Mouse (Mus musculus) kidney, embryonic 15.5 days (tissue): Measurements from ENCODE around the gene Nhlh1. TPM values are rescaled to one million over a fixed set of nuclear protein-coding genes. Genes with fewer than 3 reads are reported as not detected.

Experiments used
- ATAC-seq: fragments of 200-750 bp; cut with Nextera tagmentation; replicated peaks from 2 replicates; pipeline ENCODE4 v1.8.0; 2017; ENCODE audit warnings: moderate TSS enrichment; ENCODE audit not compliant: low FRiP score
- H3K27ac ChIP-seq: fragments of 300-500 bp; sonication (generic); 2 replicates; pipeline ENCODE4 v1.5.1; 2015; ENCODE audit warnings: mild to moderate bottlenecking, inconsistent platforms
- H3K27me3 ChIP-seq: fragments of 300-500 bp; sonication (generic); 2 replicates; pipeline ENCODE4 v1.6.1; 2015; ENCODE audit warnings: inconsistent platforms
- H3K36me3 ChIP-seq: fragments of 300-500 bp; sonication (generic); 2 replicates; pipeline ENCODE4 v1.6.1; 2015; ENCODE audit warnings: inconsistent platforms
- H3K4me1 ChIP-seq: fragments of 300-500 bp; sonication (generic); 2 replicates; pipeline ENCODE4 v1.6.1; 2015; ENCODE audit warnings: inconsistent platforms
- H3K4me2 ChIP-seq: fragments of 300-500 bp; sonication (generic); 2 replicates; pipeline ENCODE4 v1.6.1; 2015; ENCODE audit warnings: moderate library complexity, mild to moderate bottlenecking, inconsistent platforms
- H3K4me3 ChIP-seq: fragments of 300-500 bp; sonication (generic); replicated peaks from 2 replicates; pipeline ENCODE4 v1.5.1; 2015; ENCODE audit warnings: mild to moderate bottlenecking, inconsistent platforms
- H3K9ac ChIP-seq: fragments of 300-500 bp; sonication (generic); 2 replicates; pipeline ENCODE4 v1.6.1; 2015; ENCODE audit warnings: mild to moderate bottlenecking, inconsistent platforms
- H3K9me3 ChIP-seq: fragments of 300-500 bp; sonication (generic); replicated peaks from 2 replicates; pipeline ENCODE4 v1.6.1; 2016; ENCODE audit warnings: inconsistent platforms
- WGBS: fragments of 180-500 bp; shearing (Covaris S2); methylation state at CpG from one replicate; pipeline ENCODE4 v1.1.7; 2015; ENCODE audit warnings: mixed read lengths; 5-methylcytosine and 5-hydroxymethylcytosine counted together
- polyA plus RNA-seq: library from polyadenylated mRNA; unstranded; fragments of >200 nt; fragmentation: Nextera tagmentation; extraction: Ambion mirVana; gene quantifications from 2 replicates; pipeline ENCODE4 v1.2.1, GENCODE M21; 2015

Gene Nhlh1
- polyA plus RNA-seq, 1 experiment from 2014 or later, result not detected

GRCm38 (mm10) chr1:172049131-172049782, 8.1 kb downstream of the Nhlh1 start:
- ATAC-seq, result no peak
- H3K36me3 ChIP-seq, result no peaks in the 10 kb centered on the region
- 27% methylated on average over 13 of the region's 13 CpGs for WGBS
- H3K9ac ChIP-seq, result 0 out of 2 replicates have a peak overlapping the region, but pooled peaks have one; percentile 10
- peaks cover 36% of the 10 kb centered on the region for H3K27me3 ChIP-seq
- no peak overlapping the region for H3K27ac ChIP-seq
- H3K9me3 ChIP-seq, result no peaks in the 10 kb centered on the region
- peaks cover 43% of the 10 kb centered on the region for H3K4me1 ChIP-seq
- peak overlapping the region; percentile 31 for H3K4me2 ChIP-seq
- no peak overlapping the region for H3K4me3 ChIP-seq

GRCm38 (mm10) chr1:172048241-172048734, 9.1 kb downstream of the Nhlh1 start:
- H3K4me3 ChIP-seq, result peak overlapping the region; percentile 24; the same call in 1 of the 2 replicates
- peaks cover 33% of the 10 kb centered on the region for H3K4me1 ChIP-seq
- H3K27ac ChIP-seq, result peak overlapping the region; percentile 7; the same call in 1 of the 2 replicates
- H3K36me3 ChIP-seq, result no peaks in the 10 kb centered on the region
- peak overlapping the region; percentile 31 for H3K4me2 ChIP-seq
- WGBS, result 25% methylated on average over 6 of the region's 6 CpGs
- H3K9ac ChIP-seq, result no peak overlapping the region
- H3K27me3 ChIP-seq, result peaks cover 26% of the 10 kb centered on the region
- ATAC-seq, result peak; percentile 73
- H3K9me3 ChIP-seq, result no peaks in the 10 kb centered on the region

- H3K4me2 ChIP-seq, result 0 out of 2 replicates have a peak overlapping the region, but pooled peaks have one; percentile 23
- H3K36me3 ChIP-seq, result no peaks in the 10 kb centered on the region
- H3K4me3 ChIP-seq, result no peak overlapping the region
- no peak overlapping the region for H3K27ac ChIP-seq
- WGBS, result 8% methylated on average over 5 of the region's 5 CpGs
- H3K9ac ChIP-seq, result no peak overlapping the region
- H3K27me3 ChIP-seq, result peaks cover 13% of the 10 kb centered on the region
- ATAC-seq, result peak; percentile 53
- H3K4me1 ChIP-seq, result peaks cover 27% of the 10 kb centered on the region
- no peaks in the 10 kb centered on the region for H3K9me3 ChIP-seq
Measured at GRCm38 (mm10) chr1:172046938-172047337, 10.4 kb downstream of the Nhlh1 start.

GRCm38 (mm10) chr1:172046410-172046809, 11.0 kb downstream of the Nhlh1 start:
- ATAC-seq, result no peak
- Histone ChIP-seq H3K4me1 (peaks cover 27% of the 10 kb centered on the region), H3K27me3 (peaks cover 9% of the 10 kb centered on the region), H3K4me2 (no peak overlapping the region), H3K9me3 (no peaks in the 10 kb centered on the region), H3K4me3 (no peak overlapping the region), H3K9ac (no peak overlapping the region), H3K27ac (no peak overlapping the region), H3K36me3 (no peaks in the 10 kb centered on the region)
- WGBS, result 76% methylated on average over 8 of the region's 8 CpGs

- Histone ChIP-seq H3K36me3 (no peaks in the 10 kb centered on the region), H3K27ac (no peak overlapping the region), H3K4me3 (no peak overlapping the region), H3K9me3 (no peaks in the 10 kb centered on the region), H3K9ac (no peak overlapping the region), H3K4me1 (peaks cover 25% of the 10 kb centered on the region), H3K27me3 (no peaks in the 10 kb centered on the region), H3K4me2 (no peak overlapping the region)
- 95% methylated on average over 2 of the region's 2 CpGs for WGBS
- no peak for ATAC-seq
Measured at GRCm38 (mm10) chr1:172029914-172030313, 27.5 kb downstream of the Nhlh1 start.

GRCm38 (mm10) chr1:172028394-172029275, 28.7 kb downstream of the Nhlh1 start, which contains the start of gene Vangl2:
Vangl2 (minus strand) TSS chr1:172028444.
- H3K9me3 ChIP-seq, result no peaks in the 10 kb centered on the region
- peaks cover 2% of the 10 kb centered on the region; the same call in 1 of the 2 replicates for H3K36me3 ChIP-seq
- H3K27me3 ChIP-seq, result no peaks in the 10 kb centered on the region
- peaks cover 38% of the 10 kb centered on the region for H3K4me1 ChIP-seq
- H3K9ac ChIP-seq, result peak within 1 kb of the TSS; percentile 92
- 49% methylated on average over 21 of the region's 21 CpGs for WGBS
- ATAC-seq, result no peak
- peak within 1 kb of the TSS; percentile 84 for H3K27ac ChIP-seq
- peak within 1 kb of the TSS; percentile 73 for H3K4me2 ChIP-seq
- H3K4me3 ChIP-seq, result peak within 1 kb of the TSS; percentile 98

- WGBS, result 7% methylated on average over 10 of the region's 10 CpGs
- Histone ChIP-seq H3K4me3 (peak overlapping the region; percentile 98), H3K4me1 (peaks cover 41% of the 10 kb centered on the region), H3K9me3 (no peaks in the 10 kb centered on the region), H3K4me2 (peak overlapping the region; percentile 73), H3K27me3 (no peaks in the 10 kb centered on the region), H3K9ac (peak overlapping the region; percentile 92), H3K36me3 (peaks cover 3% of the 10 kb centered on the region; the same call in 1 of the 2 replicates), H3K27ac (peak overlapping the region; percentile 84)
- ATAC-seq, result peak; percentile 50; the same call in 1 of the 2 replicates
Measured at GRCm38 (mm10) chr1:172027809-172028102, 29.6 kb downstream of the Nhlh1 start.

GRCm38 (mm10) chr1:172027010-172027808, 30.2 kb downstream of the Nhlh1 start:
- Histone ChIP-seq H3K27me3 (no peaks in the 10 kb centered on the region), H3K9ac (peak overlapping the region; percentile 92), H3K36me3 (peaks cover 3% of the 10 kb centered on the region; the same call in 1 of the 2 replicates), H3K4me2 (peak overlapping the region; percentile 73), H3K4me1 (peaks cover 46% of the 10 kb centered on the region), H3K4me3 (peak overlapping the region; percentile 98), H3K27ac (peak overlapping the region; percentile 93), H3K9me3 (no peaks in the 10 kb centered on the region)
- peak; percentile 92 for ATAC-seq
- WGBS, result under 1% methylated on average over 38 of the region's 54 CpGs

GRCm38 (mm10) chr1:172026201-172026901, 31.0 kb downstream of the Nhlh1 start:
- peaks cover 3% of the 10 kb centered on the region; the same call in 1 of the 2 replicates for H3K36me3 ChIP-seq
- H3K27ac ChIP-seq, result peak overlapping the region; percentile 93
- no peaks in the 10 kb centered on the region for H3K9me3 ChIP-seq
- H3K4me2 ChIP-seq, result peak overlapping the region; percentile 73
- H3K4me3 ChIP-seq, result peak overlapping the region; percentile 98
- peak overlapping the region; percentile 92 for H3K9ac ChIP-seq
- peak; percentile 73 for ATAC-seq
- no peaks in the 10 kb centered on the region for H3K27me3 ChIP-seq
- H3K4me1 ChIP-seq, result peaks cover 51% of the 10 kb centered on the region
- 2% methylated on average over 23 of the region's 23 CpGs for WGBS

- Histone ChIP-seq H3K9me3 (no peaks in the 10 kb centered on the region), H3K4me2 (peak overlapping the region; percentile 73), H3K27ac (0 out of 2 replicates have a peak overlapping the region, but pooled peaks have one; percentile 93), H3K4me1 (peaks cover 56% of the 10 kb centered on the region), H3K4me3 (peak overlapping the region; percentile 98), H3K36me3 (peaks cover 3% of the 10 kb centered on the region; the same call in 1 of the 2 replicates), H3K27me3 (no peaks in the 10 kb centered on the region), H3K9ac (peak overlapping the region; percentile 92; the same call in 1 of the 2 replicates)
- ATAC-seq, result no peak
- 40% methylated on average over 8 of the region's 8 CpGs for WGBS
Measured at GRCm38 (mm10) chr1:172025201-172025904, 32.0 kb downstream of the Nhlh1 start.
